ENCODE assay signal across 24 mouse cellular contexts in genomic region chr10:76210806-76211205, GRCm38 (mm10). TPM values are rescaled to one million over a fixed set of nuclear protein-coding genes. Genes with fewer than 3 reads are reported as not detected.
DNase-seq lines count a peak whose midpoint lies in the region; ATAC-seq and TF ChIP-seq lines count a peak whose summit lies in the region.
"Had no signal": no experiment of that assay in that cellular context is flagged by ENCODE, and none has a peak within 500 bp of the region (broad histone marks: within the 10 kb centered on the region; RNA-seq: fewer than 3 reads in every experiment).

No protein-coding gene starts in this region.

- peaks cover 90% of the 10 kb centered on the region for H3K36me3 ChIP-seq in heart, embryonic 10.5 days
- peaks cover 24% of the 10 kb centered on the region for H3K36me3 ChIP-seq in liver, embryonic 11.5 days (ENCODE audit: control insufficient read depth, insufficient read depth, low read length)
- 0 out of 2 replicates have a peak, but pooled peaks cover 1% of the 10 kb centered on the region for H3K36me3 ChIP-seq in liver, postnatal 0 days (replicated peaks; ENCODE audit: insufficient read depth, low read length)
- peaks cover 17% of the 10 kb centered on the region for H3K36me3 ChIP-seq in stomach, postnatal 0 days (ENCODE audit: control insufficient read depth, insufficient read depth, low read length)

- H3K27ac ChIP-seq in heart, embryonic 10.5 days = no peak overlapping the region
- H3K27ac ChIP-seq in liver, embryonic 11.5 days (ENCODE audit: low read depth, low read length) = no peak overlapping the region
- no peak overlapping the region for H3K27ac ChIP-seq in liver, postnatal 0 days (ENCODE audit: low read depth)
- no peak overlapping the region for H3K27ac ChIP-seq in stomach, postnatal 0 days (replicated peaks)
- H3K27ac ChIP-seq: embryonic facial prominence, embryonic 12.5 days; forebrain, embryonic 13.5 days; forebrain, embryonic 15.5 days had no signal

- ATAC-seq in liver, embryonic 11.5 days (replicated peaks; ENCODE audit: low FRiP score) = no peak
- ATAC-seq in liver, postnatal 0 days = no peak
- ATAC-seq in stomach, postnatal 0 days (ENCODE audit: low FRiP score, low TSS enrichment) = no peak
- ATAC-seq: forebrain, embryonic 13.5 days; forebrain, embryonic 15.5 days had no signal

- no peak overlapping the region for H3K4me3 ChIP-seq in heart, embryonic 10.5 days
- no peak overlapping the region for H3K4me3 ChIP-seq in liver, embryonic 11.5 days (ENCODE audit: low read depth, low read length)
- H3K4me3 ChIP-seq in liver, postnatal 0 days (ENCODE audit: low read depth, low read length) = no peak overlapping the region
- no peak overlapping the region for H3K4me3 ChIP-seq in stomach, postnatal 0 days (ENCODE audit: low read depth, low read length)
- H3K4me3 ChIP-seq: embryonic facial prominence, embryonic 12.5 days; forebrain, embryonic 13.5 days; forebrain, embryonic 15.5 days had no signal

- WGBS in heart, embryonic 10.5 days = 93% methylated on average over 7 of the region's 7 CpGs
- 93% methylated on average over 7 of the region's 7 CpGs for WGBS in liver, embryonic 11.5 days
- 90% methylated on average over 7 of the region's 7 CpGs for WGBS in liver, postnatal 0 days (ENCODE audit: insufficient replicate concordance)
- WGBS in stomach, postnatal 0 days = 95% methylated on average over 7 of the region's 7 CpGs

- H3K4me2 ChIP-seq in liver, embryonic 11.5 days = no peak overlapping the region
- no peak overlapping the region for H3K4me2 ChIP-seq in liver, postnatal 0 days (ENCODE audit: low read depth, low read length)
- H3K4me2 ChIP-seq in stomach, postnatal 0 days (replicated peaks; ENCODE audit: low read depth) = no peak overlapping the region
- H3K4me2 ChIP-seq: embryonic facial prominence, embryonic 12.5 days; forebrain, embryonic 13.5 days; forebrain, embryonic 15.5 days had no signal

- H3K9ac ChIP-seq in liver, embryonic 11.5 days (ENCODE audit: low read depth, low read length) = no peak overlapping the region
- H3K9ac ChIP-seq in liver, postnatal 0 days (replicated peaks) = no peak overlapping the region
- no peak overlapping the region for H3K9ac ChIP-seq in stomach, postnatal 0 days (ENCODE audit: low read length)
- H3K9ac ChIP-seq: embryonic facial prominence, embryonic 12.5 days; forebrain, embryonic 13.5 days; forebrain, embryonic 15.5 days had no signal

- H3K4me1 ChIP-seq in heart, embryonic 10.5 days = no peaks in the 10 kb centered on the region
- no peaks in the 10 kb centered on the region for H3K4me1 ChIP-seq in liver, embryonic 11.5 days (replicated peaks; ENCODE audit: control insufficient read depth, insufficient read depth, low read length)
- no peaks in the 10 kb centered on the region for H3K4me1 ChIP-seq in liver, postnatal 0 days (ENCODE audit: insufficient read depth)
- no peaks in the 10 kb centered on the region for H3K4me1 ChIP-seq in stomach, postnatal 0 days (replicated peaks; ENCODE audit: control insufficient read depth, insufficient read depth)
- H3K4me1 ChIP-seq: embryonic facial prominence, embryonic 12.5 days; forebrain, embryonic 13.5 days; forebrain, embryonic 15.5 days had no signal

- DNase-seq in heart, embryonic 10.5 days (ENCODE audit: low spot score) = peak; percentile 65
- DNase-seq in heart, postnatal 36 days = no peak
- DNase-seq in liver, embryonic 11.5 days (ENCODE audit: low spot score) = peak; percentile 15
- no peak for DNase-seq in liver, postnatal 0 days
- DNase-seq in testis, postnatal 10 days (ENCODE audit: low spot score) = peak; percentile 23
- no peak for DNase-seq in testis, postnatal 14 days (ENCODE audit: low spot score)
- DNase-seq in stomach, postnatal 0 days (ENCODE audit: low spot score) = peak; percentile 11
- no peak for DNase-seq in natural killer cell, adult 2 months (ENCODE audit: low spot score in 2 of 2)
- DNase-seq: adrenal gland, adult 2 months; adrenal gland, postnatal 10 days; adrenal gland, postnatal 25 days; cerebellum, adult 11 months; cerebellum, adult 18-20 months; cerebellum, adult 8-10 months; cerebellum, adult 9-11 months; cerebellum, postnatal 14 days; cerebellum, postnatal 36 days; embryo, embryonic 11 days had no signal

- H3K9me3 ChIP-seq in heart, embryonic 10.5 days = peaks cover 14% of the 10 kb centered on the region
- H3K9me3 ChIP-seq in liver, embryonic 11.5 days (ENCODE audit: control insufficient read depth, low read length) = peaks cover 9% of the 10 kb centered on the region; the same call in 1 of the 2 replicates
- peaks cover 10% of the 10 kb centered on the region for H3K9me3 ChIP-seq in liver, postnatal 0 days (ENCODE audit: low read length)
- peaks cover 2% of the 10 kb centered on the region; the same call in 1 of the 2 replicates for H3K9me3 ChIP-seq in stomach, postnatal 0 days (ENCODE audit: control insufficient read depth, low read length)

- no peaks in the 10 kb centered on the region for H3K27me3 ChIP-seq in heart, embryonic 10.5 days (ENCODE audit: insufficient read depth, poor library complexity, severe bottlenecking)
- no peaks in the 10 kb centered on the region for H3K27me3 ChIP-seq in liver, embryonic 11.5 days (replicated peaks; ENCODE audit: control insufficient read depth, insufficient read depth, low read length)
- no peaks in the 10 kb centered on the region for H3K27me3 ChIP-seq in liver, postnatal 0 days (ENCODE audit: insufficient read depth, low read length)
- H3K27me3 ChIP-seq in stomach, postnatal 0 days (ENCODE audit: control insufficient read depth, insufficient read depth, low read length) = no peaks in the 10 kb centered on the region
- H3K27me3 ChIP-seq: embryonic facial prominence, embryonic 12.5 days; forebrain, embryonic 13.5 days; forebrain, embryonic 15.5 days had no signal

- intact Hi-C loops in heart, postnatal 36 days (cut with DNase I) = no loop called here

- no peak for TF ChIP-seq EP300 in liver, postnatal 0 days (IDR thresholded peaks at IDR 0.05; ENCODE audit: low read depth)
- TF ChIP-seq EP300 in stomach, postnatal 0 days (optimal IDR thresholded peaks at IDR 0.05) = no peak

- TF ChIP-seq CTCF in liver, postnatal 0 days (IDR thresholded peaks at IDR 0.05; ENCODE audit: low read depth) = no peak
- TF ChIP-seq CTCF in stomach, postnatal 0 days (IDR thresholded peaks at IDR 0.05; ENCODE audit: low read depth) = no peak

RNA-seq across cellular contexts. Expression of gene Prmt2, which starts 26.9 kb away (rescaled TPM):
- polyA plus RNA-seq in heart, embryonic 10.5 days (2016; fragmentation: Nextera tagmentation; extraction: Ambion mirVana) = 57.3 and 63.0 TPM in 2 replicates
- 10 to 100 TPM; 10.9 to 12.3 TPM for total RNA-seq in heart, postnatal 36 days (2021)
- 21.2 and 21.6 TPM in 2 replicates for polyA plus RNA-seq in liver, embryonic 11.5 days (2014; fragmentation: Nextera tagmentation; extraction: Ambion mirVana)
- 2.7 and 3.0 TPM in 2 replicates for polyA plus RNA-seq in liver, postnatal 0 days (2015; fragmentation: Nextera tagmentation; extraction: Ambion mirVana)
- polyA plus RNA-seq in stomach, postnatal 0 days (2015; fragmentation: Nextera tagmentation; extraction: Ambion mirVana) = 26.3 and 28.0 TPM in 2 replicates

RNA-seq across cellular contexts. Expression of gene S100b, which starts 42.8 kb away (rescaled TPM):
- polyA plus RNA-seq in heart, embryonic 10.5 days (2016; fragmentation: Nextera tagmentation; extraction: Ambion mirVana) = 0.10 and 0.11 TPM in 2 replicates
- total RNA-seq in heart, postnatal 36 days (2021) = 1 to 10 TPM; 1.4 to 1.6 TPM
- not detected in 2 replicates for polyA plus RNA-seq in liver, embryonic 11.5 days (2014; fragmentation: Nextera tagmentation; extraction: Ambion mirVana)
- 0.14 and 0.23 TPM in 2 replicates for polyA plus RNA-seq in liver, postnatal 0 days (2015; fragmentation: Nextera tagmentation; extraction: Ambion mirVana)
- 2.1 and 2.6 TPM in 2 replicates for polyA plus RNA-seq in stomach, postnatal 0 days (2015; fragmentation: Nextera tagmentation; extraction: Ambion mirVana)
- total RNA-seq: common myeloid progenitor, adult 5-6 weeks; ES-E14; MEL had no signal
- polyA plus RNA-seq: forebrain, embryonic 13.5 days had no signal

Comparison
In these comparisons a context has a peak if more than half of its experiments do, and no peak if none do; other contexts are left out.
1. DNase-seq: peak in heart, embryonic 10.5 days (single experiment), liver, embryonic 11.5 days (single experiment), testis, postnatal 10 days (single experiment) and stomach, postnatal 0 days (single experiment); none in heart, postnatal 36 days (0 of 2), liver, postnatal 0 days (single experiment), testis, postnatal 14 days (single experiment) and natural killer cell, adult 2 months (0 of 2).